Mouse (Mus musculus) midbrain, embryonic 16.5 days (tissue): Measurements from ENCODE around the gene Duoxa1. TPM values are rescaled to one million over a fixed set of nuclear protein-coding genes. Genes with fewer than 3 reads are reported as not detected.

ENCODE experiments used
- ATAC-seq: fragments of 200-750 bp; cut with Nextera tagmentation; 2 replicates; pipeline ENCODE4 v1.8.0; 2017; ENCODE audit warnings: moderate TSS enrichment
- H3K27ac ChIP-seq: fragments of 300-500 bp; sonication (generic); 2 replicates; pipeline ENCODE4 v1.5.1; 2014; ENCODE audit warnings: mild to moderate bottlenecking, low read length, mixed read lengths
- H3K27me3 ChIP-seq: fragments of 300-500 bp; sonication (generic); 2 replicates; pipeline ENCODE4 v1.6.1; 2014; ENCODE audit warnings: low read depth, low read length, mixed read lengths; ENCODE audit not compliant: control insufficient read depth, insufficient read depth
- H3K36me3 ChIP-seq: fragments of 300-500 bp; sonication (generic); 2 replicates; pipeline ENCODE4 v1.6.1; 2014; ENCODE audit warnings: mild to moderate bottlenecking, low read length, moderate library complexity, mixed read lengths; ENCODE audit not compliant: control insufficient read depth, insufficient read depth
- H3K4me1 ChIP-seq: fragments of 300-500 bp; sonication (generic); 2 replicates; pipeline ENCODE4 v1.6.1; 2014; ENCODE audit warnings: mild to moderate bottlenecking, low read length, mixed read lengths; ENCODE audit not compliant: control insufficient read depth, insufficient read depth
- H3K4me2 ChIP-seq: fragments of 300-500 bp; sonication (generic); 2 replicates; pipeline ENCODE4 v1.6.1; 2014; ENCODE audit warnings: mild to moderate bottlenecking, low read length, mixed read lengths
- H3K4me3 ChIP-seq: fragments of 300-500 bp; sonication (generic); 2 replicates; pipeline ENCODE4 v1.5.1; 2014; ENCODE audit warnings: low read depth, mild to moderate bottlenecking, low read length, moderate library complexity, mixed read lengths
- H3K9ac ChIP-seq: fragments of 300-500 bp; sonication (generic); 2 replicates; pipeline ENCODE4 v1.6.1; 2014; ENCODE audit warnings: low read depth, low read length, mixed read lengths
- H3K9me3 ChIP-seq: fragments of 300-500 bp; sonication (generic); replicated peaks from 2 replicates; pipeline ENCODE4 v1.6.1; 2014; ENCODE audit warnings: mild to moderate bottlenecking, low read length, mixed read lengths; ENCODE audit not compliant: control insufficient read depth, poor library complexity, severe bottlenecking
- WGBS: fragments of 180-500 bp; shearing (Covaris S2); extraction: QIAGEN DNeasy Blood & Tissue Kit; methylation state at CpG from one replicate; pipeline ENCODE4 v1.1.7; 2014; 5-methylcytosine and 5-hydroxymethylcytosine counted together
- polyA plus RNA-seq: library from polyadenylated mRNA; unstranded; fragments of >200 nt; fragmentation: Nextera tagmentation; extraction: Ambion mirVana; gene quantifications from 2 replicates; pipeline ENCODE4 v1.2.1, GENCODE M21; 2015

The Duoxa1 gene
- polyA plus RNA-seq, 1 experiment from 2014 or later: 0.26 TPM

GRCm38 (mm10) chr2:122302574-122303241 is 10.8 kb downstream of the Duoxa1 start:
- no peak overlapping the region for H3K4me3 ChIP-seq
- peaks cover 28% of the 10 kb centered on the region for H3K4me1 ChIP-seq
- H3K36me3 ChIP-seq: no peaks in the 10 kb centered on the region
- peak; percentile 66; the same call in 1 of the 2 replicates for ATAC-seq
- H3K9ac ChIP-seq: no peak overlapping the region
- WGBS: 14% methylated on average over 9 of the region's 9 CpGs
- H3K4me2 ChIP-seq: peak overlapping the region; percentile 93; the same call in 1 of the 2 replicates
- no peaks in the 10 kb centered on the region for H3K9me3 ChIP-seq
- peaks cover 35% of the 10 kb centered on the region for H3K27me3 ChIP-seq
- no peak overlapping the region for H3K27ac ChIP-seq

GRCm38 (mm10) chr2:122301921-122302573 is 11.5 kb downstream of the Duoxa1 start:
- Histone ChIP-seq H3K9ac (peak overlapping the region; percentile 67), H3K27ac (no peak overlapping the region), H3K4me1 (peaks cover 34% of the 10 kb centered on the region), H3K9me3 (no peaks in the 10 kb centered on the region), H3K27me3 (peaks cover 41% of the 10 kb centered on the region), H3K4me2 (peak overlapping the region; percentile 93), H3K4me3 (peak overlapping the region; percentile 46), H3K36me3 (no peaks in the 10 kb centered on the region)
- WGBS: 5% methylated on average over 23 of the region's 23 CpGs
- no peak for ATAC-seq

GRCm38 (mm10) chr2:122301081-122301920 is 12.2 kb downstream of the Duoxa1 start:
- WGBS: 1% methylated on average over 48 of the region's 48 CpGs
- Histone ChIP-seq H3K4me2 (peak overlapping the region; percentile 93), H3K27ac (no peak overlapping the region), H3K36me3 (no peaks in the 10 kb centered on the region), H3K4me3 (peak overlapping the region; percentile 46), H3K4me1 (peaks cover 34% of the 10 kb centered on the region), H3K9me3 (no peaks in the 10 kb centered on the region), H3K27me3 (peaks cover 44% of the 10 kb centered on the region), H3K9ac (peak overlapping the region; percentile 67)
- ATAC-seq: peak; percentile 68

GRCm38 (mm10) chr2:122300656-122301020 is 12.9 kb downstream of the Duoxa1 start:
- no peak for ATAC-seq
- 5% methylated on average over 14 of the region's 14 CpGs for WGBS
- Histone ChIP-seq H3K36me3 (no peaks in the 10 kb centered on the region), H3K27ac (no peak overlapping the region), H3K4me1 (peaks cover 36% of the 10 kb centered on the region), H3K9me3 (no peaks in the 10 kb centered on the region), H3K9ac (no peak overlapping the region), H3K4me2 (peak overlapping the region; percentile 93), H3K27me3 (peaks cover 46% of the 10 kb centered on the region), H3K4me3 (peak overlapping the region; percentile 46)

GRCm38 (mm10) chr2:122299911-122300655 is 13.4 kb downstream of the Duoxa1 start:
- H3K4me3 ChIP-seq: no peak overlapping the region

GRCm38 (mm10) chr2:122298596-122299490 is 14.7 kb downstream of the Duoxa1 start, which contains the start of gene Duoxa2:
Gene Duoxa2 (plus strand): TSS chr2:122298900.
- Histone ChIP-seq H3K36me3 (no peaks in the 10 kb centered on the region), H3K9ac (0 out of 2 replicates have a peak within 1 kb of the TSS, but pooled peaks have one; percentile 11), H3K4me1 (peaks cover 36% of the 10 kb centered on the region), H3K4me2 (peak within 1 kb of the TSS; percentile 57), H3K4me3 (peak within 1 kb of the TSS; percentile 33), H3K27me3 (peaks cover 60% of the 10 kb centered on the region), H3K9me3 (no peaks in the 10 kb centered on the region), H3K27ac (no peak within 1 kb of the TSS)
- WGBS: under 1% methylated on average over 43 of the region's 43 CpGs
- no peak for ATAC-seq

More at GRCm38 (mm10) chr2:122299911-122300655, 13.4 kb downstream of the Duoxa1 start:
- ATAC-seq: no peak
- Histone ChIP-seq H3K9me3 (no peaks in the 10 kb centered on the region), H3K27me3 (peaks cover 51% of the 10 kb centered on the region), H3K9ac (no peak overlapping the region), H3K4me1 (peaks cover 36% of the 10 kb centered on the region), H3K4me2 (no peak overlapping the region), H3K36me3 (no peaks in the 10 kb centered on the region), H3K27ac (no peak overlapping the region)
- 9% methylated on average over 14 of the region's 14 CpGs for WGBS

- Histone ChIP-seq H3K4me2 (peak within 1 kb of the TSS; percentile 57), H3K27me3 (peaks cover 60% of the 10 kb centered on the region), H3K36me3 (no peaks in the 10 kb centered on the region), H3K9ac (0 out of 2 replicates have a peak within 1 kb of the TSS, but pooled peaks have one; percentile 11), H3K27ac (no peak within 1 kb of the TSS), H3K4me1 (peaks cover 36% of the 10 kb centered on the region), H3K9me3 (no peaks in the 10 kb centered on the region), H3K4me3 (peak within 1 kb of the TSS; percentile 33)
- WGBS: 2% methylated on average over 13 of the region's 13 CpGs
- no peak for ATAC-seq
Measured at GRCm38 (mm10) chr2:122298096-122298499, 15.4 kb downstream of the Duoxa1 start, which contains the start of gene Duox2. Gene Duox2 (minus strand): TSS chr2:122298449.
